Mouse (Mus musculus): ENCODE results near the gene Rxfp2.

Rxfp2 gene

GRCm38 (mm10) chr5:150018656-150019055 is at the start of gene Rxfp2:
Gene Rxfp2 (plus strand): TSS chr5:150018675.
- in situ Hi-C loops (cut with MseI, MboI): loop anchor here in 1 of 2 experiments (10.0 kb wide), 1 partner anchor 154 kb away; no protein-coding TSS in a partner anchor

GRCm38 (mm10) chr5:149970261-149970660 is 48.2 kb upstream of the Rxfp2 start:
- in situ Hi-C loops (cut with MseI, MboI): no loop called here

- in situ Hi-C loops (cut with MseI, MboI): no loop called here
Measured at GRCm38 (mm10) chr5:149977027-149977426, 41.4 kb upstream of the Rxfp2 start.

- in situ Hi-C loops (cut with MseI, MboI): no loop called here
Measured at GRCm38 (mm10) chr5:149983621-149984020, 34.9 kb upstream of the Rxfp2 start.

- in situ Hi-C loops (cut with MseI, MboI): no loop called here
Measured at GRCm38 (mm10) chr5:149994578-149994977, 23.9 kb upstream of the Rxfp2 start.

GRCm38 (mm10) chr5:149996614-149997013 is 21.9 kb upstream of the Rxfp2 start:
- in situ Hi-C loops (cut with MseI, MboI): no loop called here

GRCm38 (mm10) chr5:149997321-149998034 is 21.0 kb upstream of the Rxfp2 start:
- in situ Hi-C loops (cut with MseI, MboI): no loop called here

- in situ Hi-C loops (cut with MseI, MboI): no loop called here
Measured at GRCm38 (mm10) chr5:149998311-149998710, 20.2 kb upstream of the Rxfp2 start.

- in situ Hi-C loops (cut with MseI, MboI): no loop called here
Measured at GRCm38 (mm10) chr5:150005355-150005754, 13.1 kb upstream of the Rxfp2 start.

GRCm38 (mm10) chr5:150016861-150017260 is 1.6 kb upstream of the Rxfp2 start:
- in situ Hi-C loops (cut with MseI, MboI): loop anchor here in 1 of 2 experiments (10.0 kb wide), 1 partner anchor 152 kb away; no protein-coding TSS in a partner anchor

GRCm38 (mm10) chr5:150017672-150018071 is 803 bp upstream of the Rxfp2 start:
- in situ Hi-C loops (cut with MseI, MboI): loop anchor here in 1 of 2 experiments (10.0 kb wide), 1 partner anchor 153 kb away; no protein-coding TSS in a partner anchor

- in situ Hi-C loops (cut with MseI, MboI): loop anchor here in 1 of 2 experiments (5.0 kb wide), 1 partner anchor 169 kb away; no protein-coding TSS in a partner anchor
Measured at GRCm38 (mm10) chr5:150020851-150021250, 2.4 kb downstream of the Rxfp2 start.

- in situ Hi-C loops (cut with MseI, MboI): loop anchor here in 1 of 2 experiments (5.0 kb wide), 1 partner anchor 170 kb away; no protein-coding TSS in a partner anchor
Measured at GRCm38 (mm10) chr5:150021805-150022204, 3.3 kb downstream of the Rxfp2 start.

GRCm38 (mm10) chr5:150022556-150022955 is 4.1 kb downstream of the Rxfp2 start:
- in situ Hi-C loops (cut with MseI, MboI): loop anchor here in 1 of 2 experiments (5.0 kb wide), 1 partner anchor 170 kb away; no protein-coding TSS in a partner anchor

- in situ Hi-C loops (cut with MseI, MboI): loop anchor here in 1 of 2 experiments (5.0 kb wide), 1 partner anchor 171 kb away; no protein-coding TSS in a partner anchor
Measured at GRCm38 (mm10) chr5:150023476-150023875, 5.0 kb downstream of the Rxfp2 start.

- in situ Hi-C loops (cut with MseI, MboI): loop anchor here in 1 of 2 experiments (5.0 kb wide), 1 partner anchor 172 kb away; no protein-coding TSS in a partner anchor
Measured at GRCm38 (mm10) chr5:150024188-150024587, 5.7 kb downstream of the Rxfp2 start.

- in situ Hi-C loops (cut with MseI, MboI): loop anchor here in 1 of 2 experiments (5.0 kb wide), 1 partner anchor 173 kb away; no protein-coding TSS in a partner anchor
Measured at GRCm38 (mm10) chr5:150024901-150025300, 6.4 kb downstream of the Rxfp2 start.

GRCm38 (mm10) chr5:150025326-150025725 is 6.9 kb downstream of the Rxfp2 start:
- in situ Hi-C loops (cut with MseI, MboI): no loop called here

GRCm38 (mm10) chr5:150026509-150027087 is 8.1 kb downstream of the Rxfp2 start:
- in situ Hi-C loops (cut with MseI, MboI): no loop called here

GRCm38 (mm10) chr5:150031201-150031600 is 12.7 kb downstream of the Rxfp2 start:
- in situ Hi-C loops (cut with MseI, MboI): no loop called here

GRCm38 (mm10) chr5:150031634-150032033 is 13.2 kb downstream of the Rxfp2 start:
- in situ Hi-C loops (cut with MseI, MboI): no loop called here

GRCm38 (mm10) chr5:150032075-150032492 is 13.6 kb downstream of the Rxfp2 start:
- in situ Hi-C loops (cut with MseI, MboI): no loop called here

Data from mouse trophoblast stem cell (cell line).